In the genomic region with DNA sequence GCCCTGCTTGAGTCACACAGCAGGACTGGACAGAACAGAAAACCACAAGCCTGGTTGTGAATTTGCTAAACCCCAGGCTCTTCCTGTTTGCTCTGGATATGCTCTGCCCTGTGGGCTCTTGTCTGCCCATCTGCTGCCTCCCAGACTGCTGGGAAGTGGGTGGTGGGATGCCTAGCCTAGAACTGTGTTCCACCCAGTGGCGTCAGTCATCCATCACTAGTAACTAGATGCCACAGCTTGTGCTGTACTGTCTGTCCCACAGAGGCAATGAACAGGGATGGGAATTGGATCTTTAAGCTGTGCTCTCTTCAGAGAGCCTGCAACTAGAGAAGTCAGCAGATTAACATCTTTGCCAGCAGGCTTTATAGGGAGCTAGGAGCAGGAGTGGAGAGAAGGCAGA, we compare ENCODE assay signal across 18 mouse cellular contexts. TPM values are rescaled to one million over a fixed set of nuclear protein-coding genes. Genes with fewer than 3 reads are reported as not detected.
"Had no signal": no experiment of that assay in that cellular context is flagged by ENCODE, and none has a peak within 500 bp of the region (broad histone marks: within the 10 kb centered on the region; RNA-seq: fewer than 3 reads in every experiment).

No protein-coding gene starts in this region.

- H3K4me1 ChIP-seq: stomach, embryonic 15.5 days had no signal

- H3K27me3 ChIP-seq: neural tube, embryonic 13.5 days; neural tube, embryonic 15.5 days; stomach, embryonic 15.5 days had no signal

- DNase-seq: retina, postnatal 1 day; right cerebral cortex, adult 18-20 months; right cerebral cortex, postnatal 14 days; right cerebral cortex, postnatal 25 days; right cerebral cortex, postnatal 4 days; spleen, adult 18-20 months; thymus, adult 18-20 months; thymus, adult 2 months; thymus, postnatal 14 days; thymus, postnatal 25 days; thymus, postnatal 36 days; thymus, postnatal 4 days had no signal

- H3K4me3 ChIP-seq: neural tube, embryonic 13.5 days; neural tube, embryonic 15.5 days; stomach, embryonic 15.5 days had no signal

- H3K27ac ChIP-seq: neural tube, embryonic 13.5 days; neural tube, embryonic 15.5 days; stomach, embryonic 15.5 days; stomach, postnatal 0 days had no signal

- H3K36me3 ChIP-seq: neural tube, embryonic 13.5 days; neural tube, embryonic 15.5 days; stomach, embryonic 15.5 days had no signal

RNA-seq across cellular contexts. Expression of gene Tmem132e, which starts 23.8 kb away (rescaled TPM):
- total RNA-seq: neutrophil, adult 5-6 weeks had no signal
- polyA plus RNA-seq: thymus, postnatal 0 days had no signal
